8 mouse cellular contexts compared by ENCODE assay signal in the genomic region with DNA sequence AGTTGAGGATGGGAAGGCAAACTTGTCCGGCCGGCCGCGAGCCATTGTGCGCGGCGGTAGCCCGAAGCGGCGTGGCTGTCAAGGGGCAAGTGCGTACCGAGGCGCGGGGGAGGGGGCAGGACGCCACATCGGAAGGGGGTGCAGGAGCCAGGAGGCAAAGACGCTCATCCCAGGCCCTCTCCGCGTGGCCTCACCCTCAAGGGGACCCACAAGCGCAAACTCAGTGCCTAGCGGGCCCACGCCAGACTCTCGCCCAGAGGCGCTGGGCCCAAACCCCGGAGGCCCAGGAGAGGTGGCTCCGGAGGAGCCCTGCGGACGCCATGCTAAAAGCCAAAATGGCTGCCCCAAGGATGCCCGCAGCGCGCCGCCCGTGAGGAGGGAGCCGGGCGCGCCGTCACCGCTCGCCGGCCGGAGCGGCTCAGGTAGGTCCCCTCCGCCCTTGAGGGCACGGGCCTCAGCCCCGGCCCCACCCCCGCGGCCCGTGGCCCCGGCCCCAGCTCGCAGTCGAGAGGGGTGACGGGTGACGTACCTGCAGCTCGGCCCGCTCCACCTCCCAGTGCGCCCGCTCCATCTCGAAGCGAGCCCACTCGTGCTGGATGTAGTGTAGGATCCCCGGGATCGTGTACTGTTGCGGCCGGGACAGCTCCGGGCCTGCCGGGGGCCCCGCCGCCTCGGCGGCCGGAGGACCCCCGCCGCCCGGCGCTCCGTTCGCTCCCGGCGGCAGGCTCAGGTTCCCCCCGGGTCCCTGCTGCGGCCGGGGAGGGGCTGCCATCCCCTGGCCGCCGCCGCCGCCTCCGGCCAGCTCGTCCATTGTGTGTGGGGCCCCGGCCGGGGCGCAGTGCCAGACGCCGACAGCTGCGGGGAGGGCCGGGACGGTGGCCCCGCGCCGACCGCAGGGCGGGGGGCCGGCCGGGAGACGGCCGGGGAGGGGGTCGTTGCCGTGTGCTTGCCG. TPM values are rescaled to one million over a fixed set of nuclear protein-coding genes. Genes with fewer than 3 reads are reported as not detected.
A peak's percentile ranks its signal among the peaks of the same experiment; 100 is the strongest.
DNase-seq lines count a peak whose midpoint lies in the region.

Gene Ap4s1, plus strand, starts transcription at position 141 of the 952 bp plus-strand sequence.

- no peaks in the 10 kb centered on the region for H3K36me3 ChIP-seq in hindbrain, embryonic 10.5 days

- H3K9me3 ChIP-seq in hindbrain, embryonic 10.5 days: no peaks in the 10 kb centered on the region

- H3K4me3 ChIP-seq in hindbrain, embryonic 10.5 days: peak within 1 kb of the TSS; percentile 97

- H3K27me3 ChIP-seq in hindbrain, embryonic 10.5 days (ENCODE audit: insufficient read depth, poor library complexity, severe bottlenecking): no peaks in the 10 kb centered on the region

- DNase-seq in MN1 (ENCODE audit: low spot score): peak; percentile 80
- peak; percentile 81 for DNase-seq in cerebellum, adult 9-10 months
- peak; percentile 44 to 55 for DNase-seq in frontal cortex, adult 2 months (ENCODE audit: extremely low spot score in 1 of 2, low spot score in 1 of 2)
- peak; percentile 84 for DNase-seq in hindbrain, embryonic 10.5 days (ENCODE audit: low spot score)
- peak; percentile 62 to 67 for DNase-seq in layer of hippocampus, postnatal 25 days (ENCODE audit: extremely low spot score in 1 of 2, low spot score in 1 of 2)
- DNase-seq in lung, postnatal 14 days: peak; percentile 72
- peak; percentile 74 for DNase-seq in ovary, postnatal 36 days (ENCODE audit: low spot score)
- peak; percentile 78 for DNase-seq in thymus, postnatal 14 days

- peak within 1 kb of the TSS; percentile 100 for H3K27ac ChIP-seq in hindbrain, embryonic 10.5 days

- WGBS in hindbrain, embryonic 10.5 days: under 1% methylated on average over 107 of the region's 108 CpGs

- peaks cover 30% of the 10 kb centered on the region for H3K4me1 ChIP-seq in hindbrain, embryonic 10.5 days (replicated peaks)

RNA-seq across cellular contexts. Expression of gene Ap4s1, which starts in this region (rescaled TPM):
- 57.1 and 58.9 TPM in 2 replicates for polyA plus RNA-seq in frontal cortex, adult 2 months (2012; rRNA removed)
- 38.6 and 48.6 TPM in 2 replicates for polyA plus RNA-seq in hindbrain, embryonic 10.5 days (2016; fragmentation: Nextera tagmentation; extraction: Ambion mirVana)
- total RNA-seq in layer of hippocampus, postnatal 25 days (2021): 10 to 100 TPM; 47.6 to 49.0 TPM

Comparison
In these comparisons a context has a peak if more than half of its experiments do, and no peak if none do; other contexts are left out.
1. Peak in every context shown above with its lines: DNase-seq, H3K4me3 ChIP-seq and H3K27ac ChIP-seq.